In genomic region chr14:34777810-34778209, GRCm38 (mm10) we compare ENCODE assay signal across 8 mouse cellular contexts. TPM values are rescaled to one million over a fixed set of nuclear protein-coding genes. Genes with fewer than 3 reads are reported as not detected.
DNase-seq lines count a peak whose midpoint lies in the region; TF ChIP-seq lines count a peak whose summit lies in the region.

No protein-coding gene starts in this region.

- peaks cover 12% of the 10 kb centered on the region for H3K27me3 ChIP-seq in midbrain, embryonic 10.5 days (ENCODE audit: low read depth, poor library complexity, severe bottlenecking)

- intact Hi-C loops in left cerebral cortex, adult 2 months (cut with DNase I): loop anchor here (1.0 to 10.0 kb wide), 3 partner anchors 162 to 693 kb away; partner anchors contain the start of gene Anxa8
- intact Hi-C loops in heart, postnatal 36 days (cut with DNase I): loop anchor here (1.0 kb wide), 1 partner anchor 161 kb away; no protein-coding TSS in a partner anchor

- H3K36me3 ChIP-seq in midbrain, embryonic 10.5 days: no peaks in the 10 kb centered on the region

- H3K27ac ChIP-seq in left cerebral cortex, adult 2 months: no peak overlapping the region
- H3K27ac ChIP-seq in layer of hippocampus, adult 2 months: no peak overlapping the region
- no peak overlapping the region for H3K27ac ChIP-seq in midbrain, embryonic 10.5 days (replicated peaks)

- peaks cover 2% of the 10 kb centered on the region; the same call in 1 of the 2 replicates for H3K4me1 ChIP-seq in midbrain, embryonic 10.5 days

- H3K9me3 ChIP-seq in midbrain, embryonic 10.5 days (replicated peaks): peaks cover 7% of the 10 kb centered on the region

- no peak overlapping the region for H3K4me3 ChIP-seq in left cerebral cortex, adult 2 months
- H3K4me3 ChIP-seq in layer of hippocampus, adult 2 months: no peak overlapping the region
- no peak overlapping the region for H3K4me3 ChIP-seq in midbrain, embryonic 10.5 days

- WGBS in midbrain, embryonic 10.5 days: 18% methylated on average over 10 of the region's 10 CpGs

- peak in 1 of 2 experiments; percentile 37 for DNase-seq in left cerebral cortex, adult 2 months (ENCODE audit: extremely low spot score in 1 of 2, low spot score in 2 of 2)
- no peak for DNase-seq in left cerebral cortex, adult 8-10 months (ENCODE audit: low spot score in 2 of 2)
- peak; percentile 86 for DNase-seq in ZHBTc4 (ENCODE audit: low read depth, low spot score)
- peak; percentile 92 for DNase-seq in embryo, embryonic 10 days (ENCODE audit: low spot score)
- DNase-seq in heart, postnatal 36 days: peak; percentile 16 to 31
- DNase-seq in layer of hippocampus, adult 2 months (ENCODE audit: low spot score in 2 of 2): peak; percentile 26 to 66
- DNase-seq in midbrain, embryonic 10.5 days (ENCODE audit: low spot score): peak; percentile 59
- peak; percentile 88 for DNase-seq in thymus, postnatal 0 days (ENCODE audit: low spot score)

- peak; percentile 72 for TF ChIP-seq CTCF in left cerebral cortex, adult 2 months (IDR thresholded peaks at IDR 0.05)
- peak; percentile 88 for TF ChIP-seq CTCF in layer of hippocampus, adult 2 months (conservative IDR thresholded peaks at IDR 0.05)

RNA-seq across cellular contexts. Expression of gene Grid1, which starts 42.1 kb away (rescaled TPM):
- total RNA-seq in left cerebral cortex, adult 2 months (2021): 10 to 100 TPM; 47.7 to 48.6 TPM
- 10 to 100 TPM; 50.4 to 57.7 (median 53.6) TPM for total RNA-seq in left cerebral cortex, adult 8-10 months (2022)
- under 1 TPM in 1 of 2 experiments, not detected in 1; 0.06 TPM for total RNA-seq in heart, postnatal 36 days (2021)
- 10 to 100 TPM; 55.1 to 57.2 TPM for total RNA-seq in layer of hippocampus, adult 2 months (2021)
- polyA plus RNA-seq in midbrain, embryonic 10.5 days (2016; fragmentation: Nextera tagmentation; extraction: Ambion mirVana): 0.28 and 0.40 TPM in 2 replicates
- polyA plus RNA-seq in thymus, postnatal 0 days (2015; fragmentation: Nextera tagmentation; extraction: Ambion mirVana): 0.05 and 0.08 TPM in 2 replicates

Comparison
In these comparisons a context has a peak if more than half of its experiments do, and no peak if none do; other contexts are left out.
1. DNase-seq: peak in ZHBTc4 (single experiment), embryo, embryonic 10 days (single experiment), heart, postnatal 36 days (2 of 2), layer of hippocampus, adult 2 months (2 of 2), midbrain, embryonic 10.5 days (single experiment) and thymus, postnatal 0 days (single experiment); none in left cerebral cortex, adult 8-10 months (0 of 2).
2. RNA of gene Grid1, which starts 42.1 kb away (total RNA-seq): 55.1 to 57.2 TPM in layer of hippocampus, adult 2 months, 50.4 to 57.7 TPM in left cerebral cortex, adult 8-10 months and 47.7 to 48.6 TPM in left cerebral cortex, adult 2 months; 0.06 TPM in heart, postnatal 36 days; every median in the first group is over 10 times any median in the second.